Comparison of ENCODE assay signal across 18 mouse cellular contexts in the genomic region with DNA sequence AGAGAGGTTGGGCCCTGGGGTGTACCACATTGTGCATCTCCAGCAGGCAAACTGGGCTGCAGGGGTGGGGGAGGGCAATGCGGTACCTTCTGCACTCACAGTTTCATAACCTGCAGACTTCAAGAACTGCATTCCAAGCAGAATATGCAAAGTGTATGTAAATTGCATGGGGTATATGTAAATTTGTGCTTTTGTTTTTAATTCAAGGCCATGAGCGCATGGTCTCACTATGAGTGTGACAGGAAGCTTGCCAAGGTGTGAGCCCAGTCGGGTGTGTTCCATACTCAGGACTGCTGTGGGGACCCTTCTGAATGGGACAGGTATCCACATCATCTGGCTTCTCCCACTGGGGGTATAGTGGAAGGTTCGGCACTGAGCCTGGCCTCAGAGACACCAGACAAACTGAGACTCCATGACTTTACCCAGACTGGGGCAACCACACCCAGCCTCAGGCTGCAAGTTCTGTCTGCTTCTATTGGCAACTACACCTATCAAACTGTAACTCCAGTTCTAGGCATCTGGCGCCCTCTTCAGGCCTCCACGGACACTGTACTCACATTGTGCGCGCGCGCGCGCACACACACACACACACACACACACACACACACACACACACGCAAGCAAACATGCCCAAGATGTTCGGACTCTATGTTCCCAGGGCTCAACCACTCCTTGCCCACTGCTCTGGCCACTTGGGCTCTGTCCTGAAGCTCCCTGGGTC. TPM values are rescaled to one million over a fixed set of nuclear protein-coding genes. Genes with fewer than 3 reads are reported as not detected.
DNase-seq lines count a peak whose midpoint lies in the region; ATAC-seq and TF ChIP-seq lines count a peak whose summit lies in the region.
"Had no signal": no experiment of that assay in that cellular context is flagged by ENCODE, and none has a peak within 500 bp of the region (broad histone marks: within the 10 kb centered on the region; RNA-seq: fewer than 3 reads in every experiment).

No protein-coding gene starts in this region.

- no peak for DNase-seq in hindbrain, postnatal 0 days (ENCODE audit: low spot score)
- DNase-seq in A20 (ENCODE audit: low read depth, low spot score) (peak; percentile 76), ES-E14 (ENCODE audit: low read depth, low spot score) (peak; percentile 22)
- DNase-seq in induced T-regulatory cell, adult 2 months (ENCODE audit: low read depth), result peak; percentile 89
- DNase-seq in adrenal gland, adult 18-20 months (ENCODE audit: low spot score in 2 of 2), result no peak
- no peak for DNase-seq in cerebellum, adult 9-10 months
- no peak for DNase-seq in cerebellum, postnatal 10 days
- DNase-seq: adrenal gland, postnatal 25 days; cerebellum, adult 9-11 months; gastrocnemius, postnatal 25 days; kidney, adult 18-20 months; kidney, postnatal 25 days; thymus, postnatal 25 days had no signal

- no peaks in the 10 kb centered on the region for H3K4me1 ChIP-seq in hindbrain, postnatal 0 days (ENCODE audit: insufficient read depth, low read length)
- no peaks in the 10 kb centered on the region for H3K4me1 ChIP-seq in hindbrain, embryonic 12.5 days
- peaks cover 0 to 30% of the 10 kb centered on the region in 2 experiments; a peak in 2 of 4 replicates for H3K4me1 ChIP-seq in ES-E14 (ENCODE audit: control insufficient read depth in 2 of 2, insufficient read depth in 2 of 2, low read length in 2 of 2, poor library complexity in 1 of 2)

- no peaks in the 10 kb centered on the region for H3K27me3 ChIP-seq in hindbrain, postnatal 0 days (ENCODE audit: insufficient read depth, low read length)
- no peaks in the 10 kb centered on the region for H3K27me3 ChIP-seq in hindbrain, embryonic 12.5 days
- H3K27me3 ChIP-seq: hindbrain, embryonic 13.5 days; limb, embryonic 15.5 days had no signal

- no peak for ATAC-seq in hindbrain, postnatal 0 days
- ATAC-seq in hindbrain, embryonic 12.5 days (ENCODE audit: low FRiP score), result no peak
- ATAC-seq: midbrain, embryonic 16.5 days had no signal

- H3K27ac ChIP-seq in hindbrain, postnatal 0 days, result no peak overlapping the region
- H3K27ac ChIP-seq in hindbrain, embryonic 12.5 days, result no peak overlapping the region
- no peak overlapping the region for H3K27ac ChIP-seq in ES-E14 (ENCODE audit: insufficient read depth, low read depth, low read length, poor library complexity, severe bottlenecking)
- H3K27ac ChIP-seq: forebrain, embryonic 12.5 days; hindbrain, embryonic 13.5 days; limb, embryonic 15.5 days had no signal

- no peaks in the 10 kb centered on the region; the same call in 1 of the 2 replicates for H3K36me3 ChIP-seq in hindbrain, postnatal 0 days (ENCODE audit: insufficient read depth, low read length)
- no peaks in the 10 kb centered on the region for H3K36me3 ChIP-seq in hindbrain, embryonic 12.5 days
- H3K36me3 ChIP-seq in ES-E14 (ENCODE audit: control insufficient read depth, insufficient read depth, low read length, poor library complexity, severe bottlenecking), result peaks cover 14% of the 10 kb centered on the region; the same call in 1 of the 2 replicates
- H3K36me3 ChIP-seq: forebrain, embryonic 12.5 days; limb, embryonic 15.5 days had no signal

- no peak overlapping the region for H3K4me2 ChIP-seq in hindbrain, postnatal 0 days (ENCODE audit: low read depth, low read length)
- no peak overlapping the region for H3K4me2 ChIP-seq in hindbrain, embryonic 12.5 days (replicated peaks)
- H3K4me2 ChIP-seq: forebrain, embryonic 12.5 days; hindbrain, embryonic 13.5 days; limb, embryonic 15.5 days had no signal

- peak; percentile 25; the same call in 1 of the 2 replicates for TF ChIP-seq CTCF in hindbrain, postnatal 0 days (IDR thresholded peaks at IDR 0.05; ENCODE audit: low read depth)

- no peak overlapping the region for H3K9ac ChIP-seq in hindbrain, postnatal 0 days (replicated peaks; ENCODE audit: low read length)
- no peak overlapping the region for H3K9ac ChIP-seq in hindbrain, embryonic 12.5 days
- H3K9ac ChIP-seq in ES-E14 (ENCODE audit: insufficient read depth, low read depth, low read length, poor library complexity, severe bottlenecking), result no peak overlapping the region
- H3K9ac ChIP-seq: forebrain, embryonic 12.5 days; hindbrain, embryonic 13.5 days; limb, embryonic 15.5 days had no signal

- no peaks in the 10 kb centered on the region for H3K9me3 ChIP-seq in hindbrain, postnatal 0 days (ENCODE audit: low read length)
- H3K9me3 ChIP-seq in hindbrain, embryonic 12.5 days (replicated peaks), result no peaks in the 10 kb centered on the region
- no peaks in the 10 kb centered on the region for H3K9me3 ChIP-seq in ES-E14 (ENCODE audit: control insufficient read depth, insufficient read depth, low read depth, low read length)
- H3K9me3 ChIP-seq: forebrain, embryonic 12.5 days; hindbrain, embryonic 13.5 days; limb, embryonic 15.5 days had no signal

- in situ Hi-C loops in ES-E14 (cut with MboI; ENCODE audit: low sequenced_read_pairs in 2 of 2, unreplicated experiment in 2 of 2), result no loop called here

- 95% methylated on average over 14 of the region's 14 CpGs for WGBS in hindbrain, postnatal 0 days
- WGBS in hindbrain, embryonic 12.5 days, result 98% methylated on average over 14 of the region's 14 CpGs

- no peak overlapping the region for H3K4me3 ChIP-seq in hindbrain, postnatal 0 days (ENCODE audit: low read length)
- no peak overlapping the region for H3K4me3 ChIP-seq in hindbrain, embryonic 12.5 days
- H3K4me3 ChIP-seq in ES-E14 (ENCODE audit: insufficient read depth in 1 of 2, low read depth in 1 of 2, low read length in 2 of 2, poor library complexity in 1 of 2, severe bottlenecking in 1 of 2), result no peak overlapping the region
- H3K4me3 ChIP-seq: forebrain, embryonic 12.5 days; hindbrain, embryonic 13.5 days; limb, embryonic 15.5 days had no signal

TF ChIP-seq in ES-E14, 5 proteins besides CTCF, POLR2A, EP300 and RAD21:
- TF ChIP-seq ZNF384 (IDR thresholded peaks at IDR 0.05; ENCODE audit: low read depth, low read length), result no peak
- no peak for TF ChIP-seq ZC3H11A (IDR thresholded peaks at IDR 0.05; ENCODE audit: borderline replicate concordance, low read depth, low read length)
- no peak for TF ChIP-seq MAFK (IDR thresholded peaks at IDR 0.05; ENCODE audit: insufficient read depth, low read depth, low read length)
TF ChIP-seq in ES-E14: peak in this region for 0.

RNA-seq across cellular contexts. Expression of a gene that starts 31.5 kb away (rescaled TPM):
- total RNA-seq in hindbrain, postnatal 0 days (2014; rRNA removed), result 49.2 and 52.7 TPM in 2 replicates
- polyA plus RNA-seq in hindbrain, postnatal 0 days (2015; fragmentation: Nextera tagmentation; extraction: Ambion mirVana), result 136 and 141 TPM in 2 replicates
- polyA plus RNA-seq in hindbrain, embryonic 12.5 days (2016; fragmentation: Nextera tagmentation; extraction: Ambion mirVana), result 123 and 126 TPM in 2 replicates
- 140 and 149 TPM in 2 replicates for total RNA-seq in ES-E14 (2012; rRNA removed)
- total RNA-seq in adrenal gland, adult 18-20 months (2021), result 10 to 100 TPM; 65.4 to 93.6 TPM

RNA-seq across cellular contexts. Expression of a gene that starts 41.8 kb away (rescaled TPM):
- total RNA-seq in hindbrain, postnatal 0 days (2014; rRNA removed), result 241 and 242 TPM in 2 replicates
- 123 and 128 TPM in 2 replicates for polyA plus RNA-seq in hindbrain, postnatal 0 days (2015; fragmentation: Nextera tagmentation; extraction: Ambion mirVana)
- 13.1 and 13.7 TPM in 2 replicates for polyA plus RNA-seq in hindbrain, embryonic 12.5 days (2016; fragmentation: Nextera tagmentation; extraction: Ambion mirVana)
- total RNA-seq in ES-E14 (2012; rRNA removed), result 65.0 and 72.4 TPM in 2 replicates
- total RNA-seq in adrenal gland, adult 18-20 months (2021), result 10 to 100 TPM in 1 of 2 experiments, 1 to 10 TPM in 1; 4.5 to 11.6 TPM

Comparison
In these comparisons a context has a peak if more than half of its experiments do, and no peak if none do; other contexts are left out.
1. DNase-seq: peak in A20 (single experiment), ES-E14 (single experiment) and induced T-regulatory cell, adult 2 months (single experiment); none in hindbrain, postnatal 0 days (single experiment), adrenal gland, adult 18-20 months (0 of 2), cerebellum, adult 9-10 months (single experiment) and cerebellum, postnatal 10 days (0 of 2).